Mouse (Mus musculus) olfactory bulb, adult 2 months (tissue): ENCODE data around the gene Hoxb8.

Source experiments
- CTCF ChIP-seq: fragments of 200-500 bp; IDR thresholded peaks from 2 replicates; pipeline ENCODE4 v1.5.1; 2012; ENCODE audit warnings: low read depth, mild to moderate bottlenecking, low read length, moderate library complexity; ENCODE audit not compliant: insufficient read depth
- POLR2A ChIP-seq: fragments of 200-500 bp; IDR thresholded peaks from 2 replicates; pipeline ENCODE4 v1.6.1; 2012; ENCODE audit warnings: mild to moderate bottlenecking, low read depth, low read length, moderate library complexity; ENCODE audit not compliant: insufficient read depth

GRCm38 (mm10) chr11:96265954-96266353 lies 15.8 kb upstream of the Hoxb8 start:
- TF ChIP-seq CTCF, result no peak
- TF ChIP-seq POLR2A, result no peak
